Mouse (Mus musculus): ENCODE results near the gene Pde4dip.

- TF ChIP-seq POLR2A (IDR thresholded peaks at IDR 0.05; ENCODE audit: insufficient read depth, low read depth, low read length) (no peak), CTCF (IDR thresholded peaks at IDR 0.05; ENCODE audit: insufficient read depth, low read depth, low read length) (no peak)
Observed at GRCm38 (mm10) chr3:97658426-97659193, 229.9 kb downstream of the Pde4dip start.

Measured in olfactory bulb, adult 2 months (tissue).